Mouse (Mus musculus) bone marrow macrophage, adult 2 months (primary cell): ENCODE measurements at regions not wholly inside any gene's neighbourhood (a gene's known extent, or its start where the extent isn't known, plus 50 kb on each side); places are given as distances from the start of the nearest gene placed in this dataset.

Experiments used
- CTCF ChIP-seq: IDR thresholded peaks from 2 replicates; pipeline ENCODE4 v1.5.1; 2012; ENCODE audit warnings: low read depth, mild to moderate bottlenecking, low read length, moderate library complexity
- POLR2A ChIP-seq: IDR thresholded peaks from 2 replicates; pipeline ENCODE4 v1.6.1; 2012; ENCODE audit warnings: mild to moderate bottlenecking, low read depth, low read length, borderline replicate concordance

- TF ChIP-seq CTCF = no peak
- TF ChIP-seq POLR2A = no peak
Measured at GRCm38 (mm10) chr11:18495108-18495757, 523.6 kb downstream of the Meis1 start.
